Mouse (Mus musculus) CD4-positive naive resting alpha-beta T cell, adult 57 days (primary cell): ENCODE results near the gene Trim37. TPM values are rescaled to one million over a fixed set of nuclear protein-coding genes. Genes with fewer than 3 reads are reported as not detected.

Experiments used
- total RNA-seq: library from RNA; stranded (reverse); gene quantifications from one replicate; pipeline ENCODE4 v1.2.4, GENCODE M21; 2023

Trim37 gene
- 13.9 TPM for total RNA-seq

DNA sequence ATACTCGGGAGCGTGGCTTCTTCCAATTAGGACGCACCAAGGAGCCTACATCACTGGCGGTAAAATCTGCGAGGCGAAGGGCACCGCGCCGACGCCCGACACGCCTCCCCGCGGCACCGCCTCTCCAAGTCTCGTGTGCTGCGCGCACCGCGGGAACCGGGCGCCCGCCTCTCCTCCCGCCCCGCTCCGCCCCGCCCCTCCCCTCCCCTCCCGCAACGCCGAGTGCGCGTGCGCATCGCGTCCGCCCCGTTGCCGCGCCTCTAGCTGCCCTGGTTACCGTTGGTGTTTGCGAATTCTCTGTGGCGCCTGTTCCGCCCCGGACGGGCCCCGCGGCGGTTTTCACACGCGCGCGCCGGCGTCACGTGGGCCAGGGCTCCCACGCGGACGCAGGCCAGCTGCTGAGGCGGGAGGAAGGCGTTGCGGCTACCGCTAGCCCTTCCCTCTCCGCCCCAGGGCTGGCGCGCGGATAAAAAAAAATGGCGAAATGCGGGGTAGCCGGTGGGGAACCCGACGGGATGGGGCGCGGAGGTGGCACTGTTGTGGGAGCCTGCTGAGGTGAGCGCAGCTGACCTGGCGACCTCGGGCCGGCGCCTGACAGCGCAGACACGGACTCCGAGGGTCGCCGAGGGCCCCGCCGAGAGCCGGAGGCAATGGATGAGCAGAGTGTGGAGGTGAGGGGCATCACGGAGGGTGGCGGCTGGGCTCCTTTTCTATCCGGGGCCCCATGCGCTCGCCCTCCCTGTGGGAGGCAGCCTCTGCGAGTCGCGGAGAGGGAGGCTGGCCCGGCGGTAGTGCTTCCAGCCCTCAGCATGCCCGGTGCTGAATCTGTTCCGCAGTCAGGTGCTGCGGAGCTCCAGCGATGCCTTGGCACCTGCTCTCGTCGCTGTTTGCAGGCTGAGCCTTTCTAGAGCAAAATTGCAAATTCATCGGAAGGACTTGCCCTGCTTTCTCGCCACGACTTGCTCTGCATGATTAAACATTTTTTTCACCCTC lies at the start of gene Trim37:
TSS of gene Trim37 (plus strand) at position 254 of the 993 bp plus-strand sequence.

DNA sequence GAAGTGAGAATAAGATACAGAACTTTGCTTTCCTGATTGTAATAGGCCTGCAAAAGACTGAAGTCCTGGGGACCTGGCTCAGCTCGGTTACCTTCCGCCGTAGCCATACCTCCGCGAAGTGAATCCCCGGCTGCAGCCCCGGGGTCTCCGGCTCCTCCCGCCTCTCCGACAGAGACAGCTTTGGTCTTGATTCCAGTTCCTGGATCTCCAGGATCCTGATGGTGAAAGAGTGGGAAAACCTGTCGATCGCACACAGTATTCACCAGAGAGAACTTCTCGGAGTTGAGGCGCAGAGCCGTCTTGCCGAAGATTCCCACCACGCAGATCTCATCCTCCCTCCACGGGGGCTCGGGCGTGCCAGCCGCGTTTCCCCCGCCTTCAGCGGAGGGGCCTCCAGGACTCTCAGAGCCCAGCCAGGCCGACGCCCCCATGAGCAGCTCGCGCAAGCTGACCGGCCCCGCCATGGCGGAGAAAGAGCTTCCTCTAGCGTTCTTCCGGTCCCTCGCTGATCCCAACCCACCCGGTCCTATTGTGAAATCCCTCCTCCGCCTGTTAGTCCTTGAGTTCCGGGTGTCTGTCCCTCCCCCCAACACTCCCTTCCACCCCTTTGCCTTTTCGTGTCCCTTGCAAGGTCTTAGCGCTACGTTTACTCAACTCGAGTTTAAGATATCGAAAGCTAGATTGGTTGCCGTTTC lies 40.4 kb upstream of the Trim37 start, which contains the start of gene Smg8:
TSS of gene Smg8 (minus strand) at position 485 of the 695 bp plus-strand sequence.

DNA sequence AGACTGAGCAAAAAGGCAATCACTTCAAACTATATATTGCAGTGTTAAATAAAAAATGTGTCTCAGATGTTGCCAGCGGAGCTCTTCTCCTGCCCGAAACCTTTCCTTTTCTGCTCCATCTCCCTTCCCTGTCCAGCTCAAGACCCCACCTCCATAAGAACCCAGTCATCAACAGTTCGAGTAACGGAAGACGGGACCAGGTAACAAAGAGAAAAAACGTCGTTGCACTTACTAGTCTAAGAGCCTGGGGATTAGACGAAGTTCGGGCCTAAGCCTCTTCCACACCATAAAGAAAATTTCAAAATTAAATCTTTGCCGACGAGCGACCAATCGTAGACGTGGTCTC lies 18.5 kb upstream of the Trim37 start, which contains the start of gene Prr11:
TSS of gene Prr11 (minus strand) at position 300 of the 346 bp plus-strand sequence.

DNA sequence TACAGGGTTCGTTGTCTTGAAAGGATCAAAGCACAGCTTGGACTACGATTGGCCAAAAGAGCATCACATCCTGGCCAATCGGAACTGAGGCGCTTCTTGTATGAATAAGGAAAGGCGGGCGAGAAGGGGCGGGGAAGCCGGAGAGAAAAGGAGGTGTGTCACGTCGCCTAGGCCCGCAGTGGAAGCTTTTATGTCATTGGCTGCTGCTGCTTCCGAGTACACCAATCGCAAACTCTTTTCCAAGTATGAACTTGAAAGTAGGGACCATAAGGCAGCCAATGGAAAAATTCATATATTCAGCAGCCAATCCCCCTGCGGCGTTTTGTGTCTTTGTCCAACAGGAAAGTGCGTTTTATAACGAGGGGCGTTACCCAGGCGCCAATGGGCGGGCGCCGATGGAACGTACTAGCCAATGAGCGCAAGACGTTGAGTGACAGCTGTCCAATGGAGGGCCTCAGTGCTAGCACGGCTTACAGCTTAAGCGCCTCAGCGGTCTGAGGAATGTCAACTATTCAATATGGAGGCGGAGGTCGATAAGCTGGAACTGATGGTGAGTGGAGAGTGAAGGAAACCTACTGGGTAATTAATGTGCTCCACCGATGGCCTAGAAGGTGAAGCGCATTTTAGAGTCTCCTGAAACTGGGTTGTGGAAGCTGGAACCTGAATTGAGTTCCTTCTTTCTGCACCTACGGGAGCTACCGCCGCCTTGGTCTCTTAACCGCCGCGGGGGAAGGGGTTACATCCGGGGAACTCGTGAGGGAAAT lies 17.9 kb upstream of the Trim37 start, which contains the start of gene Ska2:
TSS of gene Ska2 (plus strand) at position 480 of the 764 bp plus-strand sequence.

Other genes with a start within 250 kb of the Trim37 start
- gene Ypel2, start 133.4 kb upstream of the Trim37 start, total RNA-seq = 3.3 TPM
- gene Gdpd1, start 53.0 kb upstream of the Trim37 start, total RNA-seq = 0.24 TPM
- gene Smg8, start 40.3 kb upstream of the Trim37 start, total RNA-seq = 20.8 TPM
- 0.59 TPM for gene Prr11, start 18.4 kb upstream of the Trim37 start, total RNA-seq
- 4.6 TPM for gene Ska2, start 17.8 kb upstream of the Trim37 start, total RNA-seq
- gene Ppm1e, start 231.9 kb downstream of the Trim37 start, total RNA-seq = 0.47 TPM